Mouse (Mus musculus) spleen, adult 2 months (tissue): ENCODE measurements around the gene Crip1. TPM values are rescaled to one million over a fixed set of nuclear protein-coding genes. Genes with fewer than 3 reads are reported as not detected.

ENCODE experiments used
- DNase-seq, 2 experiments: peaks; one replicate each; pipeline versions ENCODE4 v3.0.0 to v3.0.0-alpha.2; 2012 to 2021; ENCODE audit warnings: low spot score in 2 of 2, low read depth in 1 of 2
- H3K27ac ChIP-seq: fragments of 200-500 bp; 2 replicates; pipeline ENCODE4 v1.5.1; 2012; ENCODE audit warnings: low read length, inconsistent platforms; ENCODE audit not compliant: insufficient read depth
- H3K27me3 ChIP-seq: fragments of 200-500 bp; 2 replicates; pipeline ENCODE4 v1.6.1; 2012; ENCODE audit warnings: mild to moderate bottlenecking, moderate library complexity, low read length, inconsistent platforms; ENCODE audit not compliant: control insufficient read depth, insufficient read depth
- H3K36me3 ChIP-seq: fragments of 200-500 bp; 2 replicates; pipeline ENCODE4 v1.6.1; 2012; ENCODE audit warnings: mild to moderate bottlenecking, low read length, inconsistent platforms; ENCODE audit not compliant: control insufficient read depth, insufficient read depth
- H3K4me1 ChIP-seq: fragments of 200-500 bp; 2 replicates; pipeline ENCODE4 v1.6.1; 2011; ENCODE audit warnings: inconsistent platforms; ENCODE audit not compliant: control insufficient read depth, insufficient read depth, insufficient read length
- H3K4me3 ChIP-seq: fragments of 200-500 bp; 2 replicates; pipeline ENCODE4 v1.5.1; 2011; ENCODE audit warnings: mild to moderate bottlenecking, inconsistent platforms; ENCODE audit not compliant: insufficient read depth, insufficient read length; ENCODE audit errors: extremely low read depth
- CTCF ChIP-seq: fragments of 200-500 bp; IDR thresholded peaks from 2 replicates; pipeline ENCODE4 v1.5.1; 2011; ENCODE audit warnings: mild to moderate bottlenecking, inconsistent platforms; ENCODE audit not compliant: insufficient read depth, insufficient read length, insufficient replicate concordance; ENCODE audit errors: extremely low read depth
- POLR2A ChIP-seq: fragments of 200-500 bp; IDR thresholded peaks from 2 replicates; pipeline ENCODE4 v1.6.1; 2011; ENCODE audit warnings: low read depth, low read length, inconsistent platforms
- WGBS: fragments of 180-500 bp; shearing (Covaris S2); methylation state at CpG from one replicate; pipeline ENCODE4 v1.1.7; 2018; 5-methylcytosine and 5-hydroxymethylcytosine counted together
- polyA plus RNA-seq: library from polyadenylated mRNA; depleted of rRNA; stranded (reverse); fragments of >200 nt; gene quantifications from 2 replicates; pipeline ENCODE4 v1.2.3, GENCODE M21; 2012

The Crip1 gene
- polyA plus RNA-seq, 1 experiment, result 414 TPM

GRCm38 (mm10) chr12:113168031-113168536, 22.0 kb downstream of the Crip1 start:
- peak; percentile 69 to 79 for DNase-seq
- Histone ChIP-seq H3K27me3 (no peaks in the 10 kb centered on the region), H3K4me1 (peaks cover 11% of the 10 kb centered on the region; the same call in 1 of the 2 replicates), H3K4me3 (no peak overlapping the region), H3K36me3 (peaks cover under 1% of the 10 kb centered on the region; the same call in 1 of the 2 replicates), H3K27ac (peak overlapping the region; percentile 82)
- no peak for TF ChIP-seq CTCF
- no peak; the same call in 1 of the 2 replicates for TF ChIP-seq POLR2A
- 6% methylated on average over 9 of the region's 9 CpGs for WGBS

DNA sequence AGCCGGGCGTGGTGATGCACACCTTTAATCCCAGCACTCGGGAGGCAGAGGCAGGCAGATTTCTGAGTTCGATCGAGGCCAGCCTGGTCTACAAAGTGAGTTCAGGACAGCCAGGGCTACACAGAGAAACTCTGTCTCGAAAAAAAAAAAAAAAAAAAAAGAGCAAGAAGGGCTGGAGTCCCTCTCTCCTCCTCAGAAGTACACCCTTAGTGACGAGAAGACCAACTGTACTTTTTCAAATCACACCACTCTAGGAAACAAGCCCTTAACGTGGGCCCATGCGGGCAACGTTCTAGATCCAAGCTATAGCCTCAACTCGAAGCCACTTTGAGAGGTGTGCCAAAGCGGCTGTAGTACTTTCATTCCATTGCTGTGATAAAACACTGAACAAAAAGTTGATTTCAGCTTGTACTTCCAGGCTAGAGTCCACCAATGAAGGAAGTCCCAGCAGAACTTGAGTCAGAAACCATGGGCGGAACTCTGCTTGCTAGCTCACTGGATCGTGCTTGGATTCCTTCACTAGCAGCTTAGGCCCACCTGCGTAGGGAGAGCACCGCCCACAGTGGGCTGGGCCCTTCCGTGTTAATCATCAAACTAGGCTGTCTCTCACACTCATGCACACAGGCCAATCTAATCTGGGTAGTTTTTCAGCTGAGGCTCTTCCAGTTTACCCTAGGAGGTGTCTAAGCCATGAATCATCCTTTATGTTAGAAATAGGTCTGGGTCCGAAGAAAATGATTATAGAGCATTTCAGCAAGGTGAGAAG, 31.0 kb downstream of the Crip1 start:
- no peaks in the 10 kb centered on the region for H3K36me3 ChIP-seq
- no peak for DNase-seq
- no peaks in the 10 kb centered on the region for H3K4me1 ChIP-seq
- TF ChIP-seq POLR2A (no peak), CTCF (no peak)
- H3K27ac ChIP-seq, result no peak overlapping the region
- 87% methylated on average over 18 of the region's 18 CpGs for WGBS
- H3K4me3 ChIP-seq, result no peak overlapping the region
- no peaks in the 10 kb centered on the region for H3K27me3 ChIP-seq

GRCm38 (mm10) chr12:113181020-113181419, 34.9 kb downstream of the Crip1 start:
- no peak for TF ChIP-seq CTCF
- no peak for TF ChIP-seq POLR2A
- Histone ChIP-seq H3K36me3 (no peaks in the 10 kb centered on the region), H3K4me1 (peaks cover 7% of the 10 kb centered on the region), H3K27ac (no peak overlapping the region), H3K27me3 (peaks cover 7% of the 10 kb centered on the region), H3K4me3 (no peak overlapping the region)
- DNase-seq, result no peak
- 76% methylated on average over 4 of the region's 4 CpGs for WGBS

DNA sequence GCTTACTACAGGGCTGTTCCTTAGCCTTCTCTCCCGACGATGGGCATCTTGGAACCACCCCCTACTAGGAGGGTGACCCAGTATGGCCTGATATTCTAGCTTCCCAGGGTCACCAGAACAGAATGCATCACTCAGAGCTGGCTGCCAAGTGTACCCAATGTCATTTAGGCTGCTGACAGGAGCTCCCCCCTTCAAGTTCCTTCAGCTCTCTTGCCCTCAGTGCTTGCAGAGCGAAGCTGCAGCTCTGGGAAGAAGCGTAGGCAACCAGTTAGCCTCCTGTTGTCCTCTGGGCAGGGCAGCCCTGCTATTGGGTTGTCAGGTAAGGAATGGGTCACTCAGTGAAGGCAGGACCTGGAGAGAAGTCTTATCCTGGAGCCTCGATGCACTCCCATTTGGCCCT, 38.8 kb downstream of the Crip1 start:
- Histone ChIP-seq H3K4me1 (peaks cover 18% of the 10 kb centered on the region), H3K4me3 (no peak overlapping the region), H3K27ac (no peak overlapping the region), H3K27me3 (peaks cover 10% of the 10 kb centered on the region), H3K36me3 (no peaks in the 10 kb centered on the region)
- TF ChIP-seq POLR2A (no peak), CTCF (no peak)
- 75% methylated on average over 5 of the region's 5 CpGs for WGBS
- DNase-seq, result no peak

DNA sequence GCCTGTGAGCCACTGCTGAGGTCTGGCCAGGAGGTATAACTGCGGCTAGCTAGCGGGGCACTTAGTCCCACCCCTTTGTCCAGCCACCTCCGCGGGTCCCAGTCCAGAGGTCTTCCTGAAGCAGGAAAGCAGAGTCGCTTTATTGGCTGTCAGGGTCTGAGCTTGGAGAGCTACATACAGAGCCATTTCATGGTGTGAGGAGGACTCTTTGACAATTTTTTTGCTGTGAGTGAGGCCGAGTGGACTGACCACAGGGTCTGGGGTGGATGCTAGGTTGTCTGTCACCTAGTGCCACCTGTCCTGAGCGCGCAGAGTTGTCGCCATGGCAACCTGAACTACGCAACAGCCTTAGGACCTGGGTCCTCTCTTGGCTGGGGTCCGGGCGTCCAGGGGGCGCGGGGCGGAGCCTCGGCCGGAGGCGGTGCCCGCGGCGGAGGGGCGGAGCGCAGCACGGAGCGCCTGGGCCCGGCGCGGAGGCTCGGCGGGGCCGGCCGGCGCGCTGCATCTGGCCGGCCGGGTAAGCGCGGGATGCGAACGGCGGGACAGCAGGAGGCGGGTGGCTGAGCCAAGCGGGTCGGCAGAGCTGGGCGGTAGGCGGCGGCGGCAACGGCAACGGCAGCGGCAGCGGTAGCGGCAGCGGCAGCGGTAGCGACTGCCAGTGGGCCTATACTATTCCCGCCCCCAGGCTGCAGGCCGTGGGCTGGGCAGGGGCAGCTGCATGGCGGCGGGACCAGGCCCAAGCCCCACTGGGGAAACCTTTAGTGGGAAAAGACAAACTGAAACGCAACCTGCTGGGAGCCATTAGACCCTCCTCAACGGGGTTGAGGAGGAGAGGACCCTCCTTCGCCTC, 39.6 kb downstream of the Crip1 start, which contains the start of gene Tmem121:
Gene Tmem121, plus strand, starts transcription at position 489 of the 850 bp plus-strand sequence.
- no peak for DNase-seq
- TF ChIP-seq CTCF, result no peak
- H3K27me3 ChIP-seq, result peaks cover 10% of the 10 kb centered on the region
- H3K4me1 ChIP-seq, result peaks cover 18% of the 10 kb centered on the region
- 9% methylated on average over 60 of the region's 63 CpGs for WGBS
- H3K27ac ChIP-seq, result no peak within 1 kb of the TSS
- no peaks in the 10 kb centered on the region for H3K36me3 ChIP-seq
- peak within 1 kb of the TSS; percentile 48; the same call in 1 of the 2 replicates for H3K4me3 ChIP-seq

- DNase-seq, result no peak
- Histone ChIP-seq H3K36me3 (no peaks in the 10 kb centered on the region), H3K4me1 (peaks cover 18% of the 10 kb centered on the region), H3K4me3 (peak overlapping the region; percentile 48; the same call in 1 of the 2 replicates), H3K27me3 (peaks cover 10% of the 10 kb centered on the region), H3K27ac (no peak overlapping the region)
- WGBS, result 63% methylated on average over 12 of the region's 12 CpGs
- no peak for TF ChIP-seq POLR2A
- no peak for TF ChIP-seq CTCF
These were observed 40.4 kb downstream of the Crip1 start for GRCm38 (mm10) chr12:113186326-113187010.
